Mouse (Mus musculus): ENCODE results near the gene Chmp1a.

The Chmp1a gene

GRCm38 (mm10) chr8:123155177-123155576 lies 57.4 kb downstream of the Chmp1a start:
- WGBS = 67% methylated on average over 5 of the region's 5 CpGs

Measured in cerebral cortex, adult 2 months (tissue).